Mouse (Mus musculus): ENCODE measurements at regions not wholly inside any gene's neighbourhood (a gene's known extent, or its start where the extent isn't known, plus 50 kb on each side); places are given as distances from the start of the nearest gene placed in this dataset.

GRCm38 (mm10) chr13:53900406-53901025 lies 155.0 kb downstream of the Drd1 start:
- no peak for DNase-seq

GRCm38 (mm10) chr13:53898351-53898750 lies 157.2 kb downstream of the Drd1 start:
- DNase-seq, result no peak

- no peak for DNase-seq
Measured at GRCm38 (mm10) chr13:53897176-53897575, 158.3 kb downstream of the Drd1 start.

GRCm38 (mm10) chr13:53888411-53888810 lies 167.1 kb downstream of the Drd1 start:
- no peak for DNase-seq

GRCm38 (mm10) chr13:53885756-53886155 lies 169.7 kb downstream of the Drd1 start:
- DNase-seq, result no peak

- no peak for DNase-seq
Measured at GRCm38 (mm10) chr13:53883206-53883605, 172.3 kb downstream of the Drd1 start.

GRCm38 (mm10) chr13:53880466-53881250 lies 174.8 kb downstream of the Drd1 start:
- DNase-seq, result peak; percentile 73

GRCm38 (mm10) chr13:53875546-53875945 lies 180.0 kb downstream of the Drd1 start:
- DNase-seq, result no peak

GRCm38 (mm10) chr13:53865323-53865722 lies 190.2 kb downstream of the Drd1 start:
- DNase-seq, result no peak

- DNase-seq, result no peak
Measured at GRCm38 (mm10) chr13:53862336-53862735, 193.2 kb downstream of the Drd1 start.

GRCm38 (mm10) chr13:53854196-53854595 lies 201.3 kb downstream of the Drd1 start:
- DNase-seq, result no peak

- DNase-seq, result no peak
Measured at GRCm38 (mm10) chr13:53850146-53850545, 205.4 kb downstream of the Drd1 start.

GRCm38 (mm10) chr13:53846221-53846620 lies 209.3 kb downstream of the Drd1 start:
- DNase-seq, result no peak

GRCm38 (mm10) chr13:53845786-53846185 lies 209.7 kb downstream of the Drd1 start:
- DNase-seq, result no peak

GRCm38 (mm10) chr13:53825957-53826580 lies 229.4 kb downstream of the Drd1 start:
- DNase-seq, result no peak

GRCm38 (mm10) chr13:53822061-53822460 lies 233.4 kb downstream of the Drd1 start:
- no peak for DNase-seq

- no peak for DNase-seq
Measured at GRCm38 (mm10) chr13:53815629-53816028, 239.9 kb downstream of the Drd1 start.

- DNase-seq, result peak; percentile 46
Measured at GRCm38 (mm10) chr13:53814088-53814487, 241.4 kb downstream of the Drd1 start.

GRCm38 (mm10) chr13:53811862-53812261 lies 243.6 kb downstream of the Drd1 start:
- peak; percentile 64 for DNase-seq

GRCm38 (mm10) chr13:53811151-53811550 lies 244.4 kb downstream of the Drd1 start:
- peak; percentile 55 for DNase-seq

GRCm38 (mm10) chr13:53807791-53808525 lies 247.5 kb downstream of the Drd1 start:
- DNase-seq, result peak; percentile 85

- no peak for DNase-seq
Measured at GRCm38 (mm10) chr13:53805872-53806271, 249.6 kb downstream of the Drd1 start.

GRCm38 (mm10) chr13:53800978-53801377 lies 254.5 kb downstream of the Drd1 start:
- no peak for DNase-seq

Data from retina, postnatal 1 day (tissue).